Mouse (Mus musculus): ENCODE data around the gene Lclat1.
A peak's percentile ranks its signal among the peaks of the same experiment; 100 is the strongest.

The Lclat1 gene

DNA sequence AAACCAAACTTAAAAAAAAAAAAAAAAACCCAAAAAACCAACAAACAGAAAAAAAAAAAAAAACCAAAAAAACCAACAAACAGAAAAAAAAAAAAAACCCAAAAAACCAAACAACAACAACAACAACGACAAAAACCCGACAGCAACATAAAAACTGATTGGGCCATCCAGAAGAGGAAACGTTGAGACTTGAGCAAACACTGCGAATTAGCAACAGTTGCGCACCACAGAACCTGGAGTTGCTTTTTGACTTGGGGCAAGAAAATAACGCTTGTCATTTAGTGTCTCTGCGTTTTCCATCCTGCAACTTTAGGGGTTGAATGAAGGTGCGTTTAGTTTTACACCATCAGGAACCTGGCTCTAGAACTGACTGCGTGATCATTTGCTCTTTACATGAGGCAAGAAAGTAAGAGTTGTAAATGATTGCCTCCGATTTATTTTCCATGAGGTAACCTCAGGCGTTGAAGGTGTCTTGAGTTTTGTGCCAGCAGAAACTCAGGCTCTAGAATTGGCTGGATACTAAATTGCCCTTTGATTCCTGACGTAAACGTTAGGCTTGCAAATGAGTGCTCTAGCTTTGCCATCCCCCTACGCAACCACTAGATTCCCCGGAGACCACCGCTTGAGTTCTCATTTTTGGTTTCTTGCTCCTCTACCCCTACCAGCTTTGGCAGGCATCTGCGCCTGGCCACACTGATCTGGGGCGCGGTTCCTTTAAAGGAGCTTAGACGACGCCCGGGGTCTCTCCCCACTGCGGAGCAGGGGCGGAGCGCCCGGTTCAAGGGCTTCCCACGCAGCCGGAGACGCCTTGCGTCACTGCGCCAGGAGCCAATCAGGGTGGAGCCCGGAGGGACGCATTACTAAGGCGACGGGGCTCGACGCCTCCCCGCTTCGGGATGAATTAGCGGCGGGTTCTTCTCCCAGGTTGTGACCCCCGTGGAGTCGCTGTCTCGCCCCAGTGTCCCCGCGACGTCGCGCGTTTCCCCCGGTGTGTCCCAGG is at the start of gene Lclat1:
TSS of gene Lclat1 (plus strand) at position 828 of the 1,000 bp plus-strand sequence.
- DNase-seq (ENCODE audit: low read depth, low spot score) = peak; percentile 97

DNA sequence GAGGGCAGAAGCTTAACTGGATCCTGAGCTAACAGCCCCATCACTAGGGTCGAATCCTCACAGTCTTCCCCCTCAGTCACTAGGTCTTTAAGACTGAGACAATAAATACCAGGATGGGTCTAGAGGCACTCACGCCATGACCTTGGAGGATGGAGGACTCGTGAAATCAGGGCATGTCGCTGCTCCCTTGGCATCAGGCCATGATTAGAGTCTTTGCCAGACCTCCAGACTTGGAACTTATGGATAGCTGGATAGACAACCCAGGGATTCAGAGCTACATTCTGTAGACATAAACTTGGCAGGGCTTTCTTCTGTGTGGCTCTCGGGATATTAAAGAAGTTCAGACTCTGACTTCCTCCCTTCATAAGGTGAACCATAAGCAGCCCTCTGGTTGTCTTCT is 49.5 kb upstream of the Lclat1 start:
- no peak for DNase-seq (ENCODE audit: low read depth, low spot score)

DNA sequence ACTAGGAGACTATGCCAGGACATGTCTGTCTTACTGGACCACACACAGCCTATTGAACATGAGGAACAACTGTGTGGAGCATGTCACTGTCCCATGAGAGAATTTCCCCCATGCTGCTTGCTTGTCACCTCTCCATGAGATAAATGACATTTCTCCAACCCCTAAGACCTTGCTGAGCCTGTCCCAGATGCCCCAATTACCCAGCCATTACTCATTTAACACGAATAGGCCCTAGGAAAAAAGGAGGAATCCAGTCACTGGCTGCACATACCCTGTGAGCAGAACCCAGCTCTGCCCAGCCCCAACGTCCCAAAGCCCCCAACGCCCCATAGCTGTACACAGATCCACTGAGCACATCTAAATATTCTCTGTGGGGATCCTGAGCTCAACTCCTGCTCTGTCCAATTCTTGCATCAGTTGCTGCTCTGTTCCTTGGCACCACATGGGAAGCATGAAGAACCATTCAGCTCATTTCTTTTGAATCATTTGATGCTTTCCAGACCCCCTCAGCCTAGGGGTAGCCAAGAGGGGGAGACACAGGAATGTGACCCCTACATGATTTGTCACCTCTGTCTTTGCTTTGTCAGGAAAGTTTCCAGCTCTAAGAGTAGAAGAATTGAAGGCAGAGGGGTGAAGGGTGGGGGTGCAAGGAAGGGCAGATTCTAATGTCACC is 47.4 kb upstream of the Lclat1 start:
- DNase-seq (ENCODE audit: low read depth, low spot score) = peak; percentile 35

DNA sequence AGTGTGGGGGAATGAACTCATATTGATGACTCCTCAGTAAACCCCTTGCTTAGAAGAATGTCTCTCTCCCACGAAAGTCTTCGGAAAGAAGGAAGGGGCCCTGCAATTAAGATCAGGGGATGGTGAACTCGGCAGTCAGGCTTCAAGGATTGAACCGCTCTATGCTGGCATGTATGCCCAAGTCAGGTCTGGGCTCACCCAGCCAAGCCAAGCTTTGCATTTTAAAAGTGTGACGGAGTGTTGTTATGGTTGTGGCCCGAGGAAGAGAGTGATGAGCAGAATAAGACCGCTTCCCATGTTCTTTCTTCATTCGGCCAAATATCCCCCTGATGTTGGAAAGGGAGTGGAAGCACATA is 46.9 kb upstream of the Lclat1 start:
- DNase-seq (ENCODE audit: low read depth, low spot score) = no peak

DNA sequence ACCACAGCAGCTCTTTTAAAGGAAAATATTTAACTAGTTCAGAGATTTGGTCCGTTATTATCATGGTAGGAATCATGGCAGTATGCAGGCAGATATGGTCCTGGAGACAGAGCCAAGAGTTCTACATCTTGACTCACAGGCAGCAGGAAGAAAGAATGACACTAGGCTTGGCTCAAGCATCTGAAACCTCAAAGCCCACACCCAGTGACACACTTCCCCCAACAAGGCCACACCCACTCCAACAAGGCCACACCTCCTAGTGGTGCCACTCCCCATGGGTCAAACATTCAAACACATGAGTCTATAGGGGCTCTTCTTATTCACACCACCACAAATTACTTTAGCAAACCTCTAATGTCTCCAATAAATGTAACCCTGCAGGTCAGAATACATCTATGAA is 45.1 kb upstream of the Lclat1 start:
- DNase-seq (ENCODE audit: low read depth, low spot score) = no peak

DNA sequence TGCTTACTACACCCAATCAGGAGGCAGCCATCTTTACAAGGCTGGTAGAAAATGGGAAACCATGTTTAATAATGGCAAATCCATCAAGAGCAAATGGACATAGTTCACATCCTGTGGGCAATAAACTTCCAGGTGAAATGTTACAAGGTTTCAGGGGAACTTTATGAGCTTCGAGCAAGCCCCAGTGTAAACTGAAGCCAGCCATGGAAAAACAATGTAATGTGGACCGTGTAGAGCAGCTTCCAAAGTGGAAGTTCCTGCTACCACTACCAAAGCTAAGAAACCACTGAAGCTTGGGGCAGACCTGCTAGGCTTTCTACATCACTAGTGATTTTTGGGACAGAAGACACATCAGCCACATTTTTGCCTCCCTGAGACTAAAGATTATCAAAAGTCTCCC is 44.5 kb upstream of the Lclat1 start:
- no peak for DNase-seq (ENCODE audit: low read depth, low spot score)

DNA sequence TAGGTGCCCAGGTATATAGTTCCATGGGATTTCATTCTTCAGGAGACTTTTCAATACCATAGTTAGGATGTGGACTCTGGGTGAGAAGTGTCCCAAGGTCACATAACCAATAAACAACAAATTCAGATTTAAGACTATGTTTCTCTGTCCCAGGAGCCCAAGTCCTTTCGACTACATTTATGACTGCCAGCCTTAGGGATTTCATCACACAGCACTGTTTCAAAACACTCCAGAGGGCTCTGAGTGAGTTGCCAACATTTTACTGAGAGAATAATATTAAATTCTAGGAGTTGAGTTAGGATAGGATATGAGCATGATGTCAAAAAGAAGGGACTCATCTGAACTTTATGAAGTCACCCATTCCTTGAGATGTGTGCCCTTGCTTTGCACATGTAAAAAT is 44.0 kb upstream of the Lclat1 start:
- DNase-seq (ENCODE audit: low read depth, low spot score) = no peak

DNA sequence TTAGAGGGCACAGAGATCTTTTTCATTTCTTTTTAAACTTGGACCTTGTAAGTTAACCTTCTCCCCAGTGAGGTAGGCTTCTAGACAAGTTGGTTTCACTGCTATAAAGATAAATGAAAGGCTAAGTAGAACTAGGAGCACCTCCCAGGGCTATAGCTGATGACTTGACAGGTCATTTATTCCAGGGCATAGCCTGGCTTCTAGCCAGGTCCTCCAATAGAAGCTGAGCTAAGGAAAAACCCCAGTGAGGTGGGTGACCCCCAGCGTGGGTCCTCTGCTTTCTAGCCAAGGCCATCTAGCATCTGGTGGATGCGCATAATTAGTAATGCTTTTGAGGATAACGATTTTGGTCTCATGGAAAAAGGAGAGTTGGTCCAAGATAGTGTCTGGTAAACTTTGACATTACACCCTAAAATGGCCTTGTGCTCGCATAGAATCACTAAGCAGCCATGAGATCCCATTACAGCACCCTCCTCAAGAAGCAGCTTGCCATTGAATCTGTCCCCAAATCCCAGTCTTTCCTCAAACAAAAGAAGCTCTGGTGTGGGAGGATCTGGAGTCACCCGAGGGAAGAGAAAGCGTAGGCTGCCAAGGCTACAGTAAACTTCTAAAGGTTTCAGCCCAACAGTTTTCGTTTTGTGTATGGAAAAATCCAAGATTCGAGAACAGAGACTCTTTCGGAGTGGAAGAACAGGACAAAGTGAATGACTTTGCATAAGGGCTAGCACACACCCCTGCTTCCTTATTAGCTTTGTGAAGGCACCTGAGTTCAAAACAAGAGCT is 41.2 kb upstream of the Lclat1 start:
- no peak for DNase-seq (ENCODE audit: low read depth, low spot score)

DNA sequence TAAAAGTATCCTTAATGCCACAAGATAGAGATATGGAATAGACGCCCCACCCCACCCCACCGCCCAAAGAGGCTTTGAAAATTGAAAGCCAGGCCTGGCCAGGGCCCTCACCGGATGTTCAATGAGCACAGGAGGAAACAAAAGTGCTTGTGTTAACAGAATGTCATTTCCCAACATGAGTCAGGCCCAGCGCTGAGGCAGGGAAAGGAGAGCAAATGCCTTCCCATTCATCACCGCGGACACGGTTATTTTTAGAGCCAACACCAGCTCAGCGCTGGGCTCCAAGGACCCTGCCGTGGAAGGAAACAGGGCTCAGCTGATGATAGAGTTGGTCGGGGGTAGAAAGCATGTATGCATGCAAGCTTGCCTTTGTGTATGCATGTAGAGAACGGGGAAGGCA is 40.4 kb upstream of the Lclat1 start:
- DNase-seq (ENCODE audit: low read depth, low spot score) = no peak

DNA sequence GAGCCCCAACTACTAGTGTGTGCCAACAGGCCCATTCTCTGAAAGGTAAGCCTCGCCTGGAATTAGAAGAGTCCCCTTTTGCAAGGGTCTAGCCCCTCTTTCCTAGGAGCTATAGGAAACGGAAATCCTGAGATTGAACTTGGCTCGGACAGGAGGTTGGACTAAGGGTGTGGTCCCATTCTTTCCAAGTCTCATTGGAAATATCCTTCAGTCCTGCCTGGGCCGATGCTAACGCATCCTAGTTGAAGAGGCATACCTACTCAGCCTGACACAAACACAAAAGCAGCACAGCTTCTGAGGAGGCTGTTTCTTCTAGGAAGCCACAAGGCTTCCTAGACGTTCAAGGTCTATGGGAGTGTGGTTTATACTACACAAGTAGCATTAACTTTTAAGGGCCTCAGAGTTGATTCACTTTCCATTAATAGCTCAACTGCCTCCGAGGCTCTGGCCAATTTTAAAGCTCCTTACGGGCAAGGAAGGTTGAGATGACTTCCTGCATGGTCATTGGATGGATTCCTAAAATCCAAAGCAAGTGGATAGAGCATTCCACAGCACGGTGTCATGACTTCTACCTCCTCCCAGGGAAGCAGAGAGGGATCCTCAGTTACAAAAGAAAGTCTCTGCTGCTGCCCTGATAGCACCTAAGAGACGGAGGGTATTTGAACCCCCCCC is 39.3 kb upstream of the Lclat1 start:
- no peak for DNase-seq (ENCODE audit: low read depth, low spot score)

DNA sequence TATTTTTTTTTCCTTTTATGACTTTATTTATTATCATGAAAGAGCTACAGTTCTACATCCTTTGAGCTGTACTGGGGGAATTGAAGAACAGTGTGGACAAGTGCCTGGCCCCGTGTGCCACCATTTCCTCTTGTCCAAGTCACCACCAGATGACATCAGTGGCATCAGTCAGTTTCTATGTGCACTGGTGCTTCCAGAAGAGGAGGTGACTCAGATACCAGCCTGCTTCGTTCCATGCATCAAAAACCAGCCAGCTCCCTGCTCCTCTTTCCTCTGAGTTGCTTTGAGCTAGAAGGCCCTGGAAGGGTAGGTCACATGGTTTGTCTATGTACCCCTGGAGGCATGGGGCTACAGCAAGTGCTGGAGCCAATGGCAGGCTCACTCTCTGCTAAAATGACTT is 37.3 kb upstream of the Lclat1 start:
- DNase-seq (ENCODE audit: low read depth, low spot score) = no peak

DNA sequence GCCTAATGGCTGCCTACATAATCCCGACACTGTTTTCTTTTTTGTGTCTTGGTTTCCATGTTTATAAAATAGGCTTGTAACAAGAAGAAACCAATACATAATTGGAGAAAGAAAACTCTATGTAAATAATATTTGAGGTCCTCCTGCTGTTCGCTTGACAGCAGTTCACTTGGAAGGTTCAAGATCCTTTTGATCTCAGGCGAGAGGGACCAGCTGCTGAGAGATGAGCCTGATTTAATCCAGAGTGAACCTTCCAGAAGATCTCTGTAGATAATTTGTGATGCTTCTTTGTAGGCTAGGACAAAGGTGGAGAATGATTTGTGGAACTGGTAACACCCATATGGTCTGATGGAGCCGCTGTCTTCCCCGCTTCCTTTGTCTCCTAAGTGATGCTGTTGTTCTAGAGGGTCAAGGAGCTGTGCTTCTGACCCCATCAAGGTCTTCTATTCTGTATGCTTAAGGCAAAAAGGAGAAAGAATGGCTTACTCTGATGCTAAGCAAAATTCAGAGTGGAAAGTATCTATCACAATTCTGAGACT is 36.0 kb upstream of the Lclat1 start:
- DNase-seq (ENCODE audit: low read depth, low spot score) = no peak

DNA sequence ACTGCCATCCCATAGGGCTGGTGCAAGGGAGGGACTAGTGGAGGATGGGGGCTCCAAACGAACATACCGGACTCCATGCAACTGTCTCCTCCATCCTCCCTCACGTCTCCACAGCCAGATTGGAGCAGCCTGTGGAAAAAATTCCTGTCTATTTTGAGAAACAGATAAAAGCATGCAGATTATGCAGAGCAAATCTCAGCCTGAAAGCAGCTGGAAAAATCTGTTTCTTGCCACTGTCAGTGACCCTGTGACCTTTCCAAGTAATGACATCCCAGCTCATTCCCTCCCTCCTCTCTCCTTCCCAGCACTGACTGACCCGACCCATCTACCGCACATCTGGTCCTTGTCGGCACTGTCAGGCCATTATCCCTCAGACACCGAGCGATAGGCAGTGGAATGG is 35.5 kb upstream of the Lclat1 start:
- no peak for DNase-seq (ENCODE audit: low read depth, low spot score)

DNA sequence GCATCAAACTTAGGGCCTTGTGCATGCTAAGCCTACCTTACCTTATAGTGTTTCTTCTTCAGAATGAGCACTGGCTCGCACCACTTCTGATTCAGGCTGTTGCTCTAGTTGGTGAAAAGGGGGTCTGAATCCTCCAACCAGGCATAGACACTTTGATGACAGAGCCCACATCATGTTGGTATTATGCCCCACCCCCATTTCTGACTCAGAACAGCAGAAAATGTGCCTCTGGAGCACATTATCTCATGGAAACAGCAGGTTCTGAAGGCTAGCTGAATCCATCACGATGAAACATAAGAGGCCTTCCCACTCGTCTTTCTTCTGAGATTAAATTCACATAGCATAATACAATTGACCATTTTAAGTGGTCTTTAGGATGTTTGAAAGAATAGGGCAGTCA is 33.2 kb upstream of the Lclat1 start:
- no peak for DNase-seq (ENCODE audit: low read depth, low spot score)

DNA sequence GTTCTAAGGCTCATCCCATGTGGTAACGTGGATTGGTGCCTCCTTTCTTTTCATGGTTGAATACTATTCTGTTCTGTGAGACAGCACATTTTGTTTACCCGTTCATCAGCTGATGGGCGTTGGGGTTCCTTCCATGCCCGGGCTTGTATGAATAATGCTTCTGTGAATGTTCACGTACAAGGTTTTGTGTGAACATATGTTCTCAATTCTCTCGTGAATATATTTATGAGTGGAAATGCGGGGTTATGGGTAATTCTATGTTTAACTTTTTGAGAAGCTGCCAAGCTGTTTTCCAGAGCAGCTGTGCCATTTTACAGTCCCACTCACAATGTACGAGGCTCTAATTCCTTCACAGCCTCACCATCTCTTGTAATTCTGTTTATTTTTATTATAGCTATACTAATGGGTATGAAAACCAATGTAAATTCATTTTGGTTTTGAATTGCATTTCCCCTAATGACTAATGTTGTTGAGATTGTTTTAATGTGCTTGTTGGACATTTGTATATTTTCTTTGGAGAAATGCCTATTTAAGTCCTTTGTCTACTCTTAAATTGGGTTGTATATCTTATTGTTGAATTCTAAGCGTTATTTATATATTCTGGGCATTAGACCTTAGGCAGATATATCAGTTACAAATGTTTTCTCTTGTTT is 32.4 kb upstream of the Lclat1 start:
- DNase-seq (ENCODE audit: low read depth, low spot score) = no peak

DNA sequence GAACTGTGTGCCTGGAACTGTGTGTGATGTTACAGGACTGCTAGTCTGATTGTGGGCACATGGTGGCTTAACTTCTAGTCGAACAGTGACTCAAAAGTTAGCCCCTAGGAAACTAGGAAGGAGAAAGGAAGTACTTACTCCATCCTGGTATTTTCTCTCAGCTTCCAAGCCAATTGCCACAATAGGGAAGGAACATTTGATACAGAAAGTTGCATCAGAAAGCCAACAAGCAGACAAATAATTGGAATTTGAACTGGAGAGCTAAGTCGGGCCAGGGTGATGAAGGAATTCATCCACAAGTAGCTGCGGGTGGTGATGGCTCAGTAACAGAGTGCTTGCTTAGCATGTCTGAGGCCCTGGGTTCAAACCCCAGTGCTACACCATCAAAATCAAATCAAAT is 30.1 kb upstream of the Lclat1 start:
- no peak for DNase-seq (ENCODE audit: low read depth, low spot score)

DNA sequence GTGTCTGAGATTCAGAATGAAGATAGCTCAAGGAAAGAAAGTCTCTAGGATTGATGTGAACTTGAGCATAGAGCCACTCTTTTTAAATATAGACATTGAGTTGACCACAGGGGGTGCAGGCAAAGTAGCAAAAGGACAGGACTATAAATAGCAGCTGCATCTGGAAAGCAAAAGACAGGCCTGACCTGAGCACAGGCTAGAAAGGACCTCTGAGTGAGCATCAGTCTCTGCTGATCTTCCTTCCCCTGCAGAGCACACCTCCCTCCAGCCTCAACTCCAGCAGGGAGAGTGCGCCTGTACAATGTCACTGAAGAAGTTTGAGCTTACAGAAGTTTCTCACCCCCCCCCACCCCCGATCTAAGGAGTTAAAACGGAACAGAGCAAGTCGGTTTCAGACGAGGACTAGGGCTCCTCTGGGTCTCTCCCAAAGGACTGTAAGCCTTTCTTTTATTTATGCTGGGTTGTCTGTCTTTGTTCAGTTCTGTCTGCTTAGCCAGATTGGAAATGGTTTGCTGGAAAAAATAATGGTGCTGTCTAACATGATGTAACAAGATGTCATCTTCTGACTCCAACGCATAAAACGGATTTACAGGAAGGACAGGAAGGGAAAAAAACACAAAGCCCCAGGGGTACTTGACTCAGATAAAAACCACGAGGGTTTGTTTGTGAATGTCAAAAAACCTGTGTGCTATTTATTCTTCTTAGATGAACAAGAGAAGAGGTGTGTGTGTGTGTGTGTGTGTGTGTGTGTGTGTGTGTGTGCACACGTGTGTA is 26.2 kb upstream of the Lclat1 start:
- no peak for DNase-seq (ENCODE audit: low read depth, low spot score)

DNA sequence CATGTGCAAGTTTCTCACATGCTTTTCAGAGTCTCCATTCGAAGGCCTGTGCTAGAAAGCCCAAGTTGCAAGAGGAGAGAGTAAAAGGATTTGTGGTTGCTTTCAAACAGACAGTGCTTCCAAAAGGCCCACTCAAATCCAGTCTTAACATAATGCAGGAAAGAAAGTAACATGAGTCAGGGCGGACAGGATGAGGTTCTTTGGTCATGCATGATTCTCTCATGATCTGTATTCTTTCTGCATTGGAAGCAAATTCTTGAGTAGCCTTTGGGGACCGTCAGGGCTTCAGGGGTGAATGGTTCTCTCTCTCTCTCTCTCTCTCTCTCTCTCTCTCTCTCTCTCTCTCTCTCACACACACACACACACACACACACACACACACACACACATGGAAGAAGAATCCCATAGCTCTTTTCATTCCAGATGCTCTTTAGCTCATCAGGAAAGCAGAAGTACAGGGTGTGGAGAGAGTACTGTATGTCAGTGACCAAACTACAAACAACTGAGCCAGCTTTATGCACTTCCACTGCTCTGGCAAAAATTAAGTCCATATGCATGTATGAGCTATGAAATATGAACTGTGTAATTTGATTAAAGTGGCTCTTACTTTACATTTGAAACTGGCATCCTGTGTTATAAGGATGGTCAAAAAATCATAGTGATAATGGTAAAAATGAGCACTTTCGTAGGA is 25.1 kb upstream of the Lclat1 start:
- no peak for DNase-seq (ENCODE audit: low read depth, low spot score)

Data from forelimb bud, embryonic 11.5 days (tissue).